Mouse (Mus musculus) spleen, postnatal 10 days (tissue): ENCODE data around the gene Snx29.
"Not testable (repeated sequence)": the region's sequence is repeated elsewhere in the genome, so short reads cannot be mapped to it uniquely, and the experiment has no call there.

ENCODE experiments used
- DNase-seq, 2 experiments: peaks; one replicate each; pipeline ENCODE4 v3.0.0; 2021 to 2022; ENCODE audit warnings: low spot score in 2 of 2

Snx29 gene

GRCm38 (mm10) chr16:11359919-11360318, 37.2 kb downstream of the Snx29 start:
- DNase-seq: no peak

DNA sequence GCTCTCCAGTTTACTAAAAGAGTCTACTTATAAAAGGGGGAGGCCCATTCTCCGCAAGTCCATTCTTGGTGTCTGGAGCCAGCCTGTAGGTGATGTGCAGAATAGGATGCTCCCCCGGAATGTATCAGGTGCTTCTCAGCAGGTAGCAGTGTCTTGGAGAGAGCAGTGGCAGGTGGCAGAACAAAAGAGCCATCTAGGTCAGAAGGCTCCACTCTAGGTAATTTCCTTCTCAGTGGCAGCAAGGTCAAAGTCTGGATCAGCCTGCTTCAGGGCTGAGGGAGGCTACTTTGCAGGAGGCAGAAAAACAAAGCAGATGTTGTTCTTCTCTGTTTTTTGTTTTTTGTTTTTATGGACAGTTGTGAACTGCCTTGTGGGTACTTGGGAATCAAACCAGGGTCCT, 37.9 kb downstream of the Snx29 start:
- DNase-seq: not testable (repeated sequence)

GRCm38 (mm10) chr16:11365626-11366025, 42.9 kb downstream of the Snx29 start:
- no peak for DNase-seq

DNA sequence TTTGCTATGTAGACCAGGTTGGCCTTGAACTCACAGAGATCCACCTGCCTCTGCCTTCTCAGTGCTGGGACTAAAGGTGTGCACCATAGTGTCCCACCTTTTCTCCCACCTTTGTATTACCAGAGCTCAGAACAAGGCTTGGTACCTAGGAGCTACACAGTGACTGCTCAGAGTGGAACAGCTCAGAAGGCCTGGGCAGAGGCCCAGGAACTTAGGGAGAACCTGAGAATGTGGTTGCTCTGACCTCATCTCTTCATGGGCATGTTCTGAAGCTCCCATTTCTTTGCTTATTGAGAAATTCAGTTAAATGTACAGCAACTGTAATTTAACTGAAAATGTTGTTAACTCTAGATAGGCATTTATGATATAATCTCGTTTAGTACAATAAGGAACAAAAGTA, 44.1 kb downstream of the Snx29 start:
- DNase-seq: no peak

GRCm38 (mm10) chr16:11368412-11368811, 45.7 kb downstream of the Snx29 start:
- no peak for DNase-seq

DNA sequence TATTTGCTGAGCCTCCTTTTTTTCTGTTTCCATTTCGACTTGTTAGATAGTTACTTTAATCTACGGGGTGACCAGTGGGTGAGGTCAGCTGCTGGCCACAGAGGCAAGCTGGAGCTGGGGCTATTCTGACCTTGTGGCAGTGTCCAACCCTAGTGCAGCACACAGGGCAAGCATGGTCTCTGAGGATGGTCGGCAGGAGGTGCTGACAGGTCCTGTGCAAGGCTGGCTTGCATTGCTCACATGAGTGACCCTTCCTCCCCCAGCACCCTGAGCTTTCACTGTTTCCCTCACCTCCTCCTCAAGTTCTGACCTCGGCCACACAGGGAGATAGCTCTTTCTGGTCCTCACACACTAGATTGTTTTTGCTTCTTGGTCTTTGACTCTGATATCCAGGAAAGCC, 46.5 kb downstream of the Snx29 start:
- no peak for DNase-seq

GRCm38 (mm10) chr16:11369642-11370041, 46.9 kb downstream of the Snx29 start:
- no peak for DNase-seq

- peak in 1 of 2 experiments; percentile 30 for DNase-seq
These were observed 47.4 kb downstream of the Snx29 start for GRCm38 (mm10) chr16:11370132-11370544.

DNA sequence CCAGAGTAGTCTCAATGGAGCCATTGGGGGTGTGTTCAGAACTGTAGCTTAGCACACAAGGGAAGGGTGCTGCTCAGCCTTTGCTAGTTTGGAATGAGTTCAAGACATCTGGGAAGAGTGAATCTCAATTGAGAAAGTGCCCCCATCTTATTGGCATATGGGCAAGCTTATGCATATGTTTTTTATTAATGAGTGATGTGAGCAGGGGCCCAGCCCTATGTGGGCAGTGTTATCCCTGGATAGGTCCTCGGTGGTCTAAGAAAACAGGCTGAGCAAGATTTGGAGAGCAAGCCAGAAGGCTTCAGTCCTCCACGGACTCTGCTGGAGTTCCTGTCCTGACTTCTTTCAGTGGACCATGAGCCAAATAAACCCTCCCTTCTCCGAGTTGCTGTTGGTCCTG, 56.6 kb downstream of the Snx29 start:
- DNase-seq: no peak

DNA sequence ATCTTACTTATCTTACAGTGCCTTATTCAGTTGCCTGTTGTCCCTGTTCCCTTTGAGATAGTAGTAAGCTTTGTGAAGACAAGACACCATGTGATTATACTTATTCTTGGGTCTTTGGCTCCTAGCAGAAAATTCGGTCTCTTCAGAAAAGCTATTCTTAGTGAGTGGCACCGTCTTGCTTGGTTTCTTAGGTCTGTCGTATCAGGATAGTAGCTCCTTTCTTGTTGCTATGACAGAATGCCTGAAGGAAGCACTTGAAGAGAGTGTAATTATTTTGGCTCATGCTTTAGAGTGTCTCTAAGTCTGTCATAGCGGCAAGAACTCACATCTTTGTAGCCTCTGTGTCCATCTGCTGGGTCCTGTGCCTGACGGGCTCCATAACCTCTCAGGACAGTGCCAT, 57.3 kb downstream of the Snx29 start:
- no peak for DNase-seq

DNA sequence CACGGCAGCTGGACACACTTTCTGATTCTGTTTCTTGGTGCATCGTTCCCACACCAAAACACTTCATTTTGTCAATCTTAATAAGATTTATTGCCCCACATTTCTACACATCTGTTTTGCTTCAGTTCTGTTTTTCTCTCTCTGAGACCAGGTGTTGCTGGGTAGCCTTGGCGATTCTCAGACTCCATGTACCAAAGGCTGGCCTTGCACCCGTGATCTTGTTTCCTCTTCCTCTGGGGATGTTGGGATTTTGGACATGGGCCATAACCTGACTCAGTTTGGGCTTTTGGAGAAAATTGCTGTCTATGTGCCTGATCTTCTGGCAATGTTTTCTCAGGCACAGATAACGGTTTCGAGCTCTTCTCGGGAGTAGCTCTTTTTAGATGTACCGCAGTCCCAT, 58.2 kb downstream of the Snx29 start:
- no peak for DNase-seq

GRCm38 (mm10) chr16:11384361-11384760, 61.7 kb downstream of the Snx29 start:
- no peak for DNase-seq

DNA sequence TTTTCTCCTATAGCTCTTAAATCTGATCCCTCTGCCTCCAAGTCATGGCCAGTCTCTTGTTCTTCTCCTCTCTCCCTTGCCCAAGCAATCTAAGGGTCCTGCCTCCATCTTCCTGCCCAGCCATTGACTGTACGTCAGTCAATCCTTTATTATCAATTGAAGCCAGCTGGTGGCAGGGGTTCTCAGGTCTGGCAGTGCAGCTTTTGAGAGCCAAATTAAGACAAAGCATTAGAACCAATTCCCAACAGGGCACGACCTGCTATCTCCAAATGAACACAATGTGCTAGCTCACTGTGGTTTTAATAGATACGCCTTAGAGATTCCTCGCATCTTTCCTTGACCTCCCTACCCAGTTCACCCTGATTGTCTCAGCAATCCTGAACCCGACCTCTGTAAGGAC, 62.4 kb downstream of the Snx29 start:
- no peak for DNase-seq

GRCm38 (mm10) chr16:11385798-11386197, 63.1 kb downstream of the Snx29 start:
- peak in 1 of 2 experiments; percentile 54 for DNase-seq

DNA sequence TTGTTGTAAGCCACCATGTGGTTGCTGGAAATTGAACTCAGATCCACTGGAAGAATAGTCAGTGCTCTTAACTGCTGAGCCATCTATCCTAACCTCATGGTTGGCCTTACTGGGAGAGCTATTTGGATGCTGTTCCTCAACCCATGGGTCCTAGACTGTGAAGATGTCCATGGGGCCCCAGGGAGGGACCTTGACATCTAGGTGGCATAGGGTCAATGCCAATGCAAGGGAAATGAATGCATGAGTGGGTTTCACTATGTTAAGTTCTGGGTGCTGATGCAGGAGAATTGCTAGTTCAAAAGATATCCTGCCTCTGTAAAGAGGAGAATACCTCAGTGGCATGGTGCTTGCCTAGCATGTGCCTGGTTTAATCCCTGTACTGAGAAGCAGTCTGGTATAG, 63.5 kb downstream of the Snx29 start:
- no peak for DNase-seq

GRCm38 (mm10) chr16:11388085-11388484, 65.4 kb downstream of the Snx29 start:
- DNase-seq: no peak

DNA sequence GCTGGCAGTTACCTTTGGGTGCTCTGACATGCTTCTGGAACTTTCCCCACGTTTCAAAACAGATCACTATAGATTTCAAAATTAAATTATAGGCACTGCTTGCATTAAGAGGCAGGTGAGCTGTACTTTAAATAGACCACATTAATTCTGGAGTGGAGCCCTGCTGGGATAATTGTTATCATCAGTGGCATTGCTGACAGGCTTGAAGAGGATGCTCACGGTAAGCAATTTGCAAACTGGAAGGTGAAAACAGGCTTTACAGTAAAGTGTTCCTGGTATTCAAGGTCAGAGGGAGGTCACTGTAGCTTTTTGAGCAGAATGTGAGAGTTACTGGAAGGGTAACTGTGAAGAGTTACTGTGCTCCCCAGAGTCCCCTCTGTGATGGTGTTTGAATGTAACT, 66.6 kb downstream of the Snx29 start:
- DNase-seq: no peak

DNA sequence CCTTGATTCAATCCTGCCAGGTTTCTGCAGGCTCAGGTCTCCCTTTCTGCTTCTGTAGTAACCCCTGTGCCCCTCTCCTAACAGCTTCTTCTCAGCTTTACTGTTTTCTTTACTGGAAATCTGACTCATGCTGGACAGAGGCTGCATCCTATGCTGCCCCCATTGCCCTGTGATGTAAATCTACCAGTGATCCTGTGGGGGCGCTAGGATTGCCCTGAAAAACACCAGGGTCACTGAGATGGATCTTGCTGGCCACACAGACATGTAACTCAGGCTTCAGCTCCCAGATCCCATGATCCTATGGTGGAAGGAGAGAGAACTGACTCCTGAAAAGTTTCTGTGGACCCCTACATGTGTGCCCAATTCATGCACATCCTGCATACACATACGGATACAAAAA, 73.9 kb downstream of the Snx29 start:
- no peak for DNase-seq

GRCm38 (mm10) chr16:11399386-11399785, 76.7 kb downstream of the Snx29 start:
- no peak for DNase-seq

DNA sequence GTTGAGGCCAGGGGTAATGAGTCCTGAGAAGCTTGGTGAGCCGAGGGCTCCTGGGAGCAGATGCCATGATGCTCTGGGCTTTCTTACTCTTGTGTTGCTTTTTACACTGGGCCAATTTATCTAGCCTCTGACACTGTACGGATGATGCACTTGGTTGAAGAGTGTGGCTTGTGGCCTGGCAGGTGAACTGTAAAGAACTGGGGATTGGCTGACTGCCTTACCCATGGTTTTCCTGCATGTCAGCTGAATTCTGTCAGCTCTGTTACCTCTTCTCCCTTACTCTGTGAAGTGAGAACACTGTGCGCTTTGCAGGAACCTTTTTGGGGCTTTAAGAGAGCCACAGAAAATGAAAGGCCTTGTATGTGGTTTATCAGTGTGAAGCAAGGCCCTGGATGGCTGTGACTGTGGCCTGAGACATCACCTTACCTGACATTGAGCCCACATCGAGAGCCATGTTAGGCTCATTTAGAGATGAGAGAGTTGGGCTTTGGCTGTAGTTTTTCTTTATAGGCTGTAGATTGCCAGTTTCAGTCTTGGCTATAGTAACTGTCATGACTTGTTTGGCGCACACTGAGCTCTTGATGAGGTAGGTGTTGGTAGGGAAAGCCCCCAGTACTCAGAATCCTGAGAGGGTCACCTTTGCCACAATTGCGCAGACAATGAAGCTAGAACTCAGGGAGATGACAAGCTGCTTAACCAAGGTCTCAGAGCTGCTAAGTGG, 77.3 kb downstream of the Snx29 start:
- no peak for DNase-seq

DNA sequence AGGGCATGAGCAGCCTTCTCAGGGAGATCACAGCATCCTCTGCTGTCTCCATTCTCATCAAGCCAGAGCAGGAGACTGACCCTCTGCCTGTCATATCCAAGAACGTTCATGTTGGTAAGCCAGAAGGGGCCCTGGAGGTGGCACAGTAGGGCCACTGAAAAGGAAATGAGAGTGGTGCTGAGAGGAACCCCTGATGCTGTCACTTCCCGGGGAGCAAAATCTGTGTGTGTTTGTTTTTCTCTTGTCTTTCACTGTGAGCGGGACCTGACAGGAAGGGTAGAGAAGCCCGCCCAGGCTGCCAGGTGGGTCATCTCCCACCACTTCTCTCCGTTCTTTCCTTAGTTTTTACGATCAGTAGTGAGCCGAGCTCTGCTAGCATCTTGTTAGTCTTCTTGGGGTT, 78.2 kb downstream of the Snx29 start:
- no peak for DNase-seq

DNA sequence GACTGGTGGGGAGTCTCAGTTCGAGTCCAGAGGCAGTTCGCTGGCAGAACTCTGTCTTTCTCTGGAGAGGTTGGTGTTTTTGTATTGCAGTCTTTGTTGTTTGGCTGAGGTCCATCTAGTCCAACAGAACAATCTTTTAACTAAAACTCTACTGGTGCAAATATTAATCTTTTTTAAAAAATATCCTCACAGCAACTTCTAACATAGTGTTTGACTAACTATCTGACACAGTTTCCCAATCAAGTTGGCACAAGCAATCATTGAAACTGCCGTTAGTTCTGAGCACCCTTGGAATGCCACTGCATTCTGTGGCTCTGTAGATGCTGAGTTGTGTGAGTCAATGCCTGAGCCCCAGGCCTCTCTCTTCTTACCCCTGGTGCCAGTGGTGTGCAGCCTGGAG, 82.5 kb downstream of the Snx29 start:
- DNase-seq: no peak

DNA sequence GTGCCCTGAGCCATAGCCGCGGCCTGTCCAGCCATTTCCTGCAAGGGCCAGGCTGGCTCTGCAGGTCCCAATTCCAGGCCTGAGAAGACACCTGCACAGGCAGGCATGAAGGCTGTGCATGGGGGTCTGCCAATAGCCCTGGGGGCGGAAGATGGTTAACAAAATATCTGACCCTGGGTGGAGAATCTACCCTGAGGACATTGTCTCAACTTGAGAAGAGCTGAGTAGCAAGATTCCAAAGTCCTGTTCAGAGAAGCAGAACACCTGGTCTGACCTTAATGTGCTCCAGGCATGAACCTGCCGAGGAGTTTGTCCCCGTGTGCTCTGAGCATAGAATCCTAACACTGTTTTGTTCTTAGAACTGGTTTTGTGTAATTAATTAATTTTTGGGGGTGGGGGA, 83.5 kb downstream of the Snx29 start:
- DNase-seq: no peak

DNA sequence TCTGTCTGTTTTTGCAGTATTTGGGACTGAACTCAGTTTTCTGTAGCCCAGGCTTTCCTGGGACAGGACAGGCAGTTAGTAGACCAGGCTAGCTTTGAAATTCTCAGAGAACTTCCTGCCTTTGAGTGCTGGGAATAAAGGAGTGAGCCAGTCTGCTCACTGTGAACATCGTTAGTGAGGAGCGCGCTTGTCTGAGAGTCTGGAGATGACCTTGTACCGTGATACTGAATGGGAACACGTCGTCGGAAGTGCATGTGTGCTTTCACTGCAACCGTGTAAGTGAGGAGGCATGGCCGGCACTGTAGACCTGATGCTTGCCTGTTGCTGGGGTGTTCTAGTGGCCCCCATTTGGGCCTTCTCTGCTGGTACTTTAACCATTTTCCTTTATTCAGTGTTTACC, 83.9 kb downstream of the Snx29 start:
- DNase-seq: no peak
